25 mouse cellular contexts compared by ENCODE assay signal in the genomic region with DNA sequence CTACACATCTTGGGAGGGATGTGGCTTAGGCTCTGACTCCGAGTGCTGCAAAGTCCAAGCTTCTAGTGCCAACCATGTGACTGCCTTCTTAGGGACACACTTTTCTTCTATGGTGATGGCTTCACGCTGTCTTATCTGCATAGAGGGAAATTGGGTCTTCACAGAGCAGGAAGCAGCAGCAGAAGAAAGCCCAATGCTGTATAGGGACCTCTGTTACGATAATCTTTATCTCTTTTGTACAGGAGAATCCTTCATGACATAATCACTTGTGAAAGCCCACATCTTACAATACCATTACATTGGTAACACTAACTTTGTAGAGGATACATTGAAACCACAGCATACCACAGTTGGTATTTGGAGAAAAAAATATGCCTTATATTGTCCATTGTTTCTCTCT.
"Had no signal": no experiment of that assay in that cellular context is flagged by ENCODE, and none has a peak within 500 bp of the region (broad histone marks: within the 10 kb centered on the region; RNA-seq: fewer than 3 reads in every experiment).

No protein-coding gene starts in this region.

- H3K27ac ChIP-seq: hindbrain, postnatal 0 days; kidney, postnatal 0 days; layer of hippocampus, adult 2 months; left cerebral cortex, adult 2 months; limb, embryonic 12.5 days; limb, embryonic 15.5 days; midbrain, embryonic 10.5 days; midbrain, embryonic 13.5 days; neural tube, embryonic 13.5 days had no signal

- H3K4me1 ChIP-seq: limb, embryonic 12.5 days; limb, embryonic 15.5 days; midbrain, embryonic 10.5 days; midbrain, embryonic 13.5 days; neural tube, embryonic 13.5 days had no signal

- H3K9ac ChIP-seq: limb, embryonic 12.5 days; limb, embryonic 15.5 days; midbrain, embryonic 13.5 days; neural tube, embryonic 13.5 days had no signal

- H3K27me3 ChIP-seq: limb, embryonic 12.5 days; limb, embryonic 15.5 days; midbrain, embryonic 13.5 days; neural tube, embryonic 13.5 days had no signal

- H3K9me3 ChIP-seq: limb, embryonic 12.5 days; limb, embryonic 15.5 days; midbrain, embryonic 10.5 days; midbrain, embryonic 13.5 days; neural tube, embryonic 13.5 days had no signal

- ATAC-seq: hindbrain, postnatal 0 days; inflammation-experienced regulatory T-cells, adult 6 months; intestine, embryonic 16.5 days; midbrain, embryonic 13.5 days; midbrain, embryonic 16.5 days had no signal

- H3K4me2 ChIP-seq: limb, embryonic 12.5 days; limb, embryonic 15.5 days; midbrain, embryonic 13.5 days; neural tube, embryonic 13.5 days had no signal

- DNase-seq: kidney, adult 2 months; kidney, postnatal 25 days; layer of hippocampus, adult 9-11 months; layer of hippocampus, postnatal 36 days; lung, adult 2 months; lung, postnatal 14 days; lung, postnatal 4 days; retina, postnatal 1 day; right cerebral cortex, postnatal 25 days; thymus, adult 2 months; thymus, postnatal 14 days; thymus, postnatal 4 days had no signal

- H3K36me3 ChIP-seq: limb, embryonic 12.5 days; limb, embryonic 15.5 days; midbrain, embryonic 10.5 days; midbrain, embryonic 13.5 days; neural tube, embryonic 13.5 days had no signal

- H3K4me3 ChIP-seq: layer of hippocampus, adult 2 months; left cerebral cortex, adult 2 months; limb, embryonic 12.5 days; limb, embryonic 15.5 days; midbrain, embryonic 10.5 days; midbrain, embryonic 13.5 days; myocyte; neural tube, embryonic 13.5 days had no signal
